Mouse (Mus musculus) forebrain, embryonic 11.5 days (tissue): ENCODE measurements around the gene Add3. TPM values are rescaled to one million over a fixed set of nuclear protein-coding genes. Genes with fewer than 3 reads are reported as not detected.

Experiments used
- ATAC-seq: fragments of 200-750 bp; cut with Nextera tagmentation; replicated peaks from 2 replicates; pipeline ENCODE4 v1.8.0; 2017; ENCODE audit warnings: moderate TSS enrichment; ENCODE audit not compliant: low FRiP score
- DNase-seq: peaks from one replicate; pipeline ENCODE4 v3.0.0-alpha.2; 2017; ENCODE audit warnings: low spot score
- H3K27ac ChIP-seq: fragments of 300-500 bp; sonication (generic); 2 replicates; pipeline ENCODE4 v1.5.1; 2014; ENCODE audit warnings: low read depth, low read length
- H3K27me3 ChIP-seq: fragments of 300-500 bp; sonication (generic); 2 replicates; pipeline ENCODE4 v1.6.1; 2014; ENCODE audit warnings: mild to moderate bottlenecking, low read length, mixed read lengths; ENCODE audit not compliant: control insufficient read depth, insufficient read depth
- H3K36me3 ChIP-seq: fragments of 300-500 bp; sonication (generic); 2 replicates; pipeline ENCODE4 v1.6.1; 2014; ENCODE audit warnings: mild to moderate bottlenecking, low read length, moderate library complexity, mixed read lengths; ENCODE audit not compliant: control insufficient read depth, insufficient read depth
- H3K4me1 ChIP-seq: fragments of 300-500 bp; sonication (generic); replicated peaks from 2 replicates; pipeline ENCODE4 v1.6.1; 2014; ENCODE audit warnings: low read length, mixed read lengths; ENCODE audit not compliant: control insufficient read depth, insufficient read depth
- H3K4me2 ChIP-seq: fragments of 300-500 bp; sonication (generic); 2 replicates; pipeline ENCODE4 v1.6.1; 2014; ENCODE audit warnings: low read depth, mild to moderate bottlenecking, low read length, moderate library complexity, mixed read lengths; ENCODE audit not compliant: severe bottlenecking
- H3K4me3 ChIP-seq: fragments of 300-500 bp; sonication (generic); 2 replicates; pipeline ENCODE4 v1.5.1; 2014; ENCODE audit warnings: low read depth, low read length
- H3K9ac ChIP-seq: fragments of 300-500 bp; sonication (generic); 2 replicates; pipeline ENCODE4 v1.6.1; 2014; ENCODE audit warnings: low read length
- H3K9me3 ChIP-seq: fragments of 300-500 bp; sonication (generic); 2 replicates; pipeline ENCODE4 v1.6.1; 2016; ENCODE audit warnings: low read length, mixed read lengths; ENCODE audit not compliant: control insufficient read depth
- WGBS: fragments of 180-500 bp; shearing (Covaris S2); extraction: QIAGEN DNeasy Blood & Tissue Kit; methylation state at CpG from one replicate; pipeline ENCODE4 v1.1.7; 2014; 5-methylcytosine and 5-hydroxymethylcytosine counted together
- polyA plus RNA-seq: library from polyadenylated mRNA; unstranded; fragments of >200 nt; fragmentation: Nextera tagmentation; extraction: Ambion mirVana; gene quantifications from 2 replicates; pipeline ENCODE4 v1.2.1, GENCODE M21; 2014

Gene Add3
- polyA plus RNA-seq, 1 experiment from 2014 or later, result 61.5 TPM

GRCm38 (mm10) chr19:53107361-53108247 is 32.6 kb upstream of the Add3 start:
- DNase-seq (no peak), ATAC-seq (no peak)
- Histone ChIP-seq H3K4me3 (no peak overlapping the region), H3K27me3 (no peaks in the 10 kb centered on the region), H3K36me3 (no peaks in the 10 kb centered on the region), H3K9ac (no peak overlapping the region), H3K9me3 (no peaks in the 10 kb centered on the region), H3K4me2 (no peak overlapping the region), H3K4me1 (peaks cover 3% of the 10 kb centered on the region), H3K27ac (no peak overlapping the region)
- WGBS, result 89% methylated on average over 18 of the region's 18 CpGs

GRCm38 (mm10) chr19:53111996-53112590 is 28.1 kb upstream of the Add3 start:
- Histone ChIP-seq H3K4me3 (no peak overlapping the region), H3K36me3 (no peaks in the 10 kb centered on the region), H3K4me1 (no peaks in the 10 kb centered on the region; the same call in 1 of the 2 replicates), H3K4me2 (no peak overlapping the region), H3K27me3 (no peaks in the 10 kb centered on the region), H3K9me3 (no peaks in the 10 kb centered on the region), H3K27ac (no peak overlapping the region), H3K9ac (no peak overlapping the region)
- DNase-seq (no peak), ATAC-seq (no peak)
- 39% methylated on average over 7 of the region's 7 CpGs for WGBS

- no peaks in the 10 kb centered on the region for H3K9me3 ChIP-seq
- no peaks in the 10 kb centered on the region for H3K27me3 ChIP-seq
- no peak overlapping the region for H3K4me3 ChIP-seq
- H3K9ac ChIP-seq, result no peak overlapping the region
- no peaks in the 10 kb centered on the region for H3K36me3 ChIP-seq
- no peak overlapping the region for H3K27ac ChIP-seq
- H3K4me2 ChIP-seq, result no peak overlapping the region
- H3K4me1 ChIP-seq, result no peaks in the 10 kb centered on the region
- 88% methylated on average over 8 of the region's 8 CpGs for WGBS
- ATAC-seq (no peak), DNase-seq (no peak)
Measured at GRCm38 (mm10) chr19:53119255-53119795, 20.9 kb upstream of the Add3 start.

- 76% methylated on average over 3 of the region's 3 CpGs for WGBS
- Histone ChIP-seq H3K4me2 (no peak overlapping the region), H3K9ac (no peak overlapping the region), H3K4me1 (no peaks in the 10 kb centered on the region), H3K4me3 (no peak overlapping the region), H3K27me3 (no peaks in the 10 kb centered on the region), H3K9me3 (no peaks in the 10 kb centered on the region), H3K36me3 (no peaks in the 10 kb centered on the region), H3K27ac (no peak overlapping the region)
- DNase-seq (no peak), ATAC-seq (no peak)
Measured at GRCm38 (mm10) chr19:53120483-53120882, 19.8 kb upstream of the Add3 start.

- Histone ChIP-seq H3K4me1 (no peaks in the 10 kb centered on the region), H3K36me3 (no peaks in the 10 kb centered on the region), H3K9me3 (no peaks in the 10 kb centered on the region)
Measured at GRCm38 (mm10) chr19:53122641-53123241, 17.5 kb upstream of the Add3 start.

GRCm38 (mm10) chr19:53123301-53123700 is 16.9 kb upstream of the Add3 start:
- Histone ChIP-seq H3K9ac (no peak overlapping the region), H3K4me3 (no peak overlapping the region), H3K27me3 (no peaks in the 10 kb centered on the region), H3K4me1 (no peaks in the 10 kb centered on the region), H3K9me3 (no peaks in the 10 kb centered on the region), H3K27ac (no peak overlapping the region), H3K36me3 (no peaks in the 10 kb centered on the region), H3K4me2 (no peak overlapping the region)
- no peak for ATAC-seq
- DNase-seq, result no peak
- 68% methylated on average over 5 of the region's 5 CpGs for WGBS

More at GRCm38 (mm10) chr19:53122641-53123241, 17.5 kb upstream of the Add3 start:
- Histone ChIP-seq H3K27ac (no peak overlapping the region), H3K4me3 (no peak overlapping the region), H3K9ac (no peak overlapping the region), H3K27me3 (no peaks in the 10 kb centered on the region), H3K4me2 (no peak overlapping the region)
- no peak for ATAC-seq
- WGBS, result 81% methylated on average over 6 of the region's 6 CpGs
- DNase-seq, result no peak

- Histone ChIP-seq H3K27ac (no peak overlapping the region), H3K4me2 (no peak overlapping the region), H3K4me3 (no peak overlapping the region), H3K27me3 (no peaks in the 10 kb centered on the region), H3K9ac (no peak overlapping the region), H3K9me3 (no peaks in the 10 kb centered on the region), H3K4me1 (no peaks in the 10 kb centered on the region), H3K36me3 (no peaks in the 10 kb centered on the region)
- no peak for DNase-seq
- WGBS, result 77% methylated on average over 2 of the region's 2 CpGs
- ATAC-seq, result no peak
Measured at GRCm38 (mm10) chr19:53125679-53126078, 14.6 kb upstream of the Add3 start.

GRCm38 (mm10) chr19:53126546-53126945 is 13.7 kb upstream of the Add3 start:
- Histone ChIP-seq H3K4me3 (no peak overlapping the region), H3K9me3 (no peaks in the 10 kb centered on the region), H3K9ac (no peak overlapping the region), H3K27me3 (no peaks in the 10 kb centered on the region), H3K27ac (no peak overlapping the region), H3K4me1 (no peaks in the 10 kb centered on the region), H3K36me3 (no peaks in the 10 kb centered on the region), H3K4me2 (no peak overlapping the region)
- WGBS, result 76% methylated on average over 4 of the region's 4 CpGs
- DNase-seq (no peak), ATAC-seq (no peak)
